Mouse (Mus musculus) CH12.LX (cell line): ENCODE measurements around the gene Med8.
A peak's percentile ranks its signal among the peaks of the same experiment; 100 is the strongest.

Experiments used
- CTCF ChIP-seq, 2 experiments: IDR thresholded peaks in 1 of 2; conservative IDR thresholded peaks in 1 of 2; 2 replicates each; pipeline ENCODE4 v1.5.1; 2011 to 2012; ENCODE audit warnings: low read depth in 2 of 2, low read length in 2 of 2, improper control_type of control experiment in 1 of 2, inconsistent platforms in 1 of 2, mild to moderate bottlenecking in 1 of 2, moderate library complexity in 1 of 2
- ELF1 ChIP-seq: IDR thresholded peaks from 2 replicates; pipeline ENCODE4 v1.6.1; 2014; ENCODE audit warnings: low read depth, mild to moderate bottlenecking, inconsistent platforms, low read length, improper control_type of control experiment
- EP300 ChIP-seq: IDR thresholded peaks from 2 replicates; pipeline ENCODE4 v1.6.1; 2011; ENCODE audit warnings: low read length, improper control_type of control experiment
- NELFE ChIP-seq: IDR thresholded peaks from 2 replicates; pipeline ENCODE4 v1.6.1; 2011; ENCODE audit warnings: low read depth, low read length, improper control_type of control experiment
- NRF1 ChIP-seq: IDR thresholded peaks from 2 replicates; pipeline ENCODE4 v1.6.1; 2014; ENCODE audit warnings: low read depth, mild to moderate bottlenecking, inconsistent platforms, low read length, improper control_type of control experiment, moderate library complexity
- POLR2A ChIP-seq: IDR thresholded peaks from 2 replicates; pipeline ENCODE4 v1.6.1; 2011; ENCODE audit warnings: low read depth, mild to moderate bottlenecking, improper control_type of control experiment, low read length
- TBP ChIP-seq: conservative IDR thresholded peaks from 2 replicates; pipeline ENCODE4 v1.6.1; 2011; ENCODE audit warnings: low read depth, low read length, improper control_type of control experiment
- TCF12 ChIP-seq: IDR thresholded peaks from 2 replicates; pipeline ENCODE4 v1.6.1; 2014; ENCODE audit warnings: low read depth, mild to moderate bottlenecking, inconsistent platforms, low read length, improper control_type of control experiment
- USF1 ChIP-seq: IDR thresholded peaks from 2 replicates; pipeline ENCODE4 v1.6.1; 2014; ENCODE audit warnings: low read depth, mild to moderate bottlenecking, inconsistent platforms, low read length, improper control_type of control experiment
- USF2 ChIP-seq: conservative IDR thresholded peaks from 2 replicates; pipeline ENCODE4 v1.6.1; 2011; ENCODE audit warnings: low read depth, low read length, improper control_type of control experiment
- ZKSCAN1 ChIP-seq: IDR thresholded peaks from 2 replicates; pipeline ENCODE4 v1.6.1; 2012; ENCODE audit warnings: low read depth, inconsistent platforms, low read length, improper control_type of control experiment, borderline replicate concordance

DNA sequence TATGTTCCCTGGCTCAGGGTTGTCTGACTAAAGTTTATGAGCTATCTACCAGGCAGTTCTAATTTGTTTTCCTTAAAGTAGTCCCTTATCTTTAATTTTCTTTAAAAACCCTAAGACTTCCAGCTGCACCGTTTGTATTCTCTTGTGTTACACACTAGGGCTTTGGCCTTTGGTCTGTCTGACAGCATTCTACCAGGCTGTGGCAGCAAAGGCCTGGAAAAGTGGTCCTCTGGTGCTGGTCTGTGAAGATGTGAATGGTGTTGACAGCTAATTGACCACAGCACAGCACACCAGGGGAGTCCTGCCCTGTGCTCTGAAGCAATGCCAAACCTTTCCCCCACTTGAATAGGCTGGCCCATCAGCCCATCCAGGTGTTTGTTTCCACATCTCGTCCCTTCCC lies 6.6 kb downstream of the Med8 start:
- TF ChIP-seq CTCF (conservative IDR thresholded peaks at IDR 0.05 in 1 of 2, IDR thresholded peaks at IDR 0.05 in 1 of 2; ENCODE audit: low read depth in 2 of 2, low read length in 2 of 2): peak in 1 of 2 experiments; percentile 5; a peak in 1 of 4 replicates
- no peak for TF ChIP-seq USF1
- no peak for TF ChIP-seq POLR2A
- no peak for TF ChIP-seq USF2
- no peak for TF ChIP-seq TBP
- no peak for TF ChIP-seq NELFE
- no peak for TF ChIP-seq TCF12
- no peak for TF ChIP-seq ZKSCAN1
- no peak for TF ChIP-seq ELF1
- TF ChIP-seq NRF1: no peak
- TF ChIP-seq EP300: no peak
